Mouse (Mus musculus) kidney, postnatal 10 days (tissue): ENCODE results near the gene Sfta2.

ENCODE experiments used
- DNase-seq: peaks from one replicate; pipeline ENCODE4 v3.0.0; 2021; ENCODE audit warnings: mixed read lengths

The Sfta2 gene

DNA sequence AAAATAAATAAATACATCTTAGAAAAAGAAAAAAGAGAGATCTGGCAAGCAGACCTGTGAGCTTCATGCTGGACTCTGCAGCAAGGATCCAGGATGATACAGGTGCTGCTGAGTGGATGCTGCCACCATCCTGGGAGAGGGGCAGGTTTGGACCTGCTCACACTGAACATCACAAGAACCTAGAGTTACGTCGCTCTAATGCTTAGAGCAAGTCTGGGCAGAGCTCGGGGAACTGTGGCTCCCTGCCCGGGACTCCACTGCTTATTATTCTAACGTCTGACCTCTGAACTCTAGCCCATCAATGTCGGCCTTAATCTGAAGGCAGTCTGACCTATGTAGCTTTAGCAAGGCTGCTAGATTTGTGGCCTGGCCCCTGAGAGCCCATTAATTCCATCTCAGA is 79.2 kb downstream of the Sfta2 start:
- DNase-seq: no peak

GRCm38 (mm10) chr17:35681986-35682385 is 80.6 kb downstream of the Sfta2 start:
- DNase-seq: peak; percentile 15

GRCm38 (mm10) chr17:35685061-35685460 is 83.7 kb downstream of the Sfta2 start:
- DNase-seq: no peak

DNA sequence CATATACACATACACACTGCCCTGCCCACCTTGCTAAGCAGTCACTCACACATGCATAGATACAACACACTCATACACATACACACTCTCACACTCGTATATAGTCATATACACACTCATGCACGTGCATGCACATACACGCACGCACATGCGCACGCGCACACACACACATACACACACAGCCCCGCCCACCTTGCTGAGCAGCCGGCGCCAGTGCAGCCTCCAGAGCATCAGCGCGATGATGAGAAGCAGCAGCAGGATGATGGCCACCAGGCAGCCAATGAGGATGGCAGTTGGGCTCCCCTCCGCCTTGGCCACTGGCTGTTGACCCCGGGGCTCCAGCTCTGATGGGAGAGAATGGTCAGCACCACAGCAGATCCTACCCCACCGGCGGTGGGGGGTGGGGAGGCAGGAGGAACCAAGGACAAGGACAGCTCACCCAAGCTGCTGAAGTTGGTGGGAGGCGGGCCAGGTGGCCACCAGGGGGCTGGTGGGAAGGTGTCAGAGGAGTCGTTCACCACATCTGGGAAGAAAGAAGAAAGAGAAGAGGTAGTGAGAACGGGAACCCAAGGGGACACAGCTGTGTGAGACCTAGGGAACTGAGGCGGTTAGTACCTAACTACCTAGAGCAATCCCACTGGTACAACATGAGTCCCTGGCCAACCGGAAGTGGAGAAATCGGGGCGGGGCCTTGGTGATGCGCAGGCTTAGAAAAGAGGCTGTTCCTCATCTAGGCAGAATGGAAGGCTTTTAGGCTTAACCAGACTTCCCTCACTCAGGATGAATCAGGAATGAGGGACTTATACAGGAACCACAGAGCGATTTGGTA is 87.2 kb downstream of the Sfta2 start:
- DNase-seq: peak; percentile 20

- DNase-seq: no peak
Measured at GRCm38 (mm10) chr17:35689936-35690645, 88.7 kb downstream of the Sfta2 start.

- no peak for DNase-seq
Measured at GRCm38 (mm10) chr17:35691811-35692210, 90.5 kb downstream of the Sfta2 start.

DNA sequence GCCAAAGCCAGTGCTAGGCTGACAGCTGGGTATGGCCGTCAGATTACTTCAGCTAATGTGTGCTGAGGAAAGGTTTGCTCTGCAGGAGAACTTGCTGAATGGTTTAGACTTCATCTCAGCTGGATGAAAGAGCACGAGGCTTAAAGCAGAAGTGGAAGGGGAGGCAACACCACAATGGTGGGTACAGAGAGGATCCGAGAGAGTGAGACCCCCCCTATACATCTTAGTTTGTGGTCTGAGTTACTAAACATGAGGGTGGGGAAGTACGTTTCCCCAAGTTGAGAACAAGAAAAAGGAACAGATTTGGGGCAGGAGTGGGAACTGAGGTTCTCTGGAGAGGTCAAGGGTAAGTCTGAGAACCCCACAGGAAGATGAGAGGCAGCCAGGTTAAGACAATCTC is 91.0 kb downstream of the Sfta2 start:
- DNase-seq: no peak

DNA sequence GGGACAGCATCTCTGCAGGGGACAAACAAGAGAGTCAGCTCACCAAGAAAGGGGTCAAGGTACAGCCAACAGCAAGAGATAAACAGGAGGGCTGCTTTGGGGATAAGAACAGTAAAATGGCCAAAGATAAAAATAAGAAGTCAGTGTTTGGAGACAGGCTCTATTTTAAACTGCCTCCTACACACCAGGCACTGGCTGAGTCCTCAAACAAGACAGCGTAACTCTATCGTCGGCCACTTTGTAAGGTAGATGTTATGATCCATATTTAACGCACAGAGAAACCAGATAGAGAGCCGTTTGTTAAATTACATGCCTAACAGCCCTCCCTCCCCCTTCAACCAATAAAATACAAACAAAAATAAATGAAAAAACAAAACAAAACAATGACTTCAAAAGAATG is 92.6 kb downstream of the Sfta2 start:
- DNase-seq: no peak

- DNase-seq: peak; percentile 78
Measured at GRCm38 (mm10) chr17:35695289-35695688, 93.9 kb downstream of the Sfta2 start.

DNA sequence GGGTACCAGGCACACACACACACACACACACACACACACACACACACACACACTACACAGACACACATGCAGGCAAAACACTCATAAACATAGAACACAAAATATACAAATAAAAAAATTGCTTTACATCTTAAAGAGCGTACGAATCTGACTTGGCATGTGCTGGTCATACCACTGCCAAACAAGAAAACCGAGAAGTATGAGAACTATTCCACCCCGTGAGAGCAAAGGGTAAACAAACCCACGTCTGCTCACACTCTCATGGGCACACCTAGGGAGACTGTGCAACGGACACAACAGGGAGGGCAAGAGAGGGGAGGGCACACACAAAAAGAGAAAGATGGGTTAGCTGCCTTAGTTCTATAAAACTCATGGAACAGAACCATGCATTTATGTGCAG is 95.3 kb downstream of the Sfta2 start:
- no peak for DNase-seq

DNA sequence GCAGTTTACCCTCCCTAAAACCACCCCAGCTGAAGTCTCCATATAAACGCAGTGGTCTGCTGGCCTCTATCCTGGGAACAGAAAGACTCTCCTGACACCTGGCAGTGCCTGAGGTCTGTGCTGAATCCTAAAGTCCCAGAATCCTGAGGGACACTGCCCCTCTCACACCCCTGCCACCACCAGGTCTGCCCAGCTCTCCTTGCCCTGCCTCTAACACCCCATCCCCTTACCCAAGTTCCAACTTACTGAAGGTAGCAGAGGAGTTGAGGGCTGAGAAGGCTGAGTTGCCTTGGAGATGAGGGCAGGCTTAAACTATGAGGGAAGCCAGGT is 96.0 kb downstream of the Sfta2 start:
- no peak for DNase-seq

DNA sequence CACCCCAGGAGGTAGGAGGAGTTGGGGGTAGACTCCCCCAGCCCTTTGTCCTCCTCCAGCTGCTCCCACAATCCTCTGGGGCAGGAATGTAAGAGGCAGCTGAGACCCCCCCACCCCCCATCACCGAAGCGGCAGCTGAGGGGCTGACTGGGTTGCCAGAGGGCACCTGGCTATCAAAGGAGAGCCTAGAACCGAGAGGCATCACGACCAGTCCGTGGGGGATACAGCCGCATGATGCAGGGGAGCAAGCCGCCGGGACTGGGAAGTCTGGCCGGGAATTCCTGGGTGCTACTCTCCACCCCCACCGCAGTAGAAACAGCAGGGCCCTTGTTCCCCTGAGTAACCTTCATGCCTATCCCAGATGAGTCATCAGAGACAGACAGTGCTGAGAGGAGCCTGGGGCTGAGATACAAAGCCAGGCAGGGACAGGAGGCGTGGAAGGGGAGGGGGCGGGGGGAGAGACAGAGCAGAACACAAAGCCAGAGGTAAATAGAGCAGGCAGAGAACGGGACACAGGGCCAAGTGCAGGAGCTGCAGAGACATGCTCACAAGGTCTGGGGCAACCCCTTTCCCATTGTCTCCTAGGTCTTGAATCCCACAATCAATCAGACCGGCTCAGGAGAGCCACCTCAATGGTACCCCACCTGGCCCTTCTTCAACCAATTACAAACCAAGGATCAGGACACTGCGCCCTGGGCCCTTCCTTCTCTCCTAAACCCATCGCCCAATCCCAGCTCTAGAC is 96.6 kb downstream of the Sfta2 start:
- peak; percentile 56 for DNase-seq

- DNase-seq: no peak
Measured at GRCm38 (mm10) chr17:35698501-35698883, 97.1 kb downstream of the Sfta2 start.

DNA sequence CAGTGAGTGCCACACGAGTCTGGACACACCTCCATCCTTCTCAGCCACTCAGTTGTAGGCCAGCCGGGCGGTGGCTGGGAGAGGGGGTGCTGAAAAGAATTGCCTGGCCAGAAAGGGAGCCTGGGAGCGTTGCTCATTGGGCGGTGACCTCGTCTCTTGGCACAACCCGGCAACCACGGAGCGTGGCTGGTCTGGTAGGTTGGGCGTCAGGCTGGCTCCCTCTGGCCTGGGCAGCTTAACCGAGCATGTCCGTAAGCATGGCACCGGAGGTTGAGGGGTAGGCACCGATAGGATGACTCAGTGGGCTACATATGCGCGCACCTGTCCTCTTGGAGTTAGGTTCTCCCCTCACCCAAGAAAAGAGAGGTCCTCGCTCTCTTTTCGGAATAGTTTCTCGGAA is 98.6 kb downstream of the Sfta2 start:
- DNase-seq: peak; percentile 85
